Mouse (Mus musculus): ENCODE results near the gene B3gnt8. TPM values are rescaled to one million over a fixed set of nuclear protein-coding genes. Genes with fewer than 3 reads are reported as not detected.

The B3gnt8 gene
- polyA plus RNA-seq, 2 experiments from 2014 or later = 0.27 to 0.81 TPM

DNA sequence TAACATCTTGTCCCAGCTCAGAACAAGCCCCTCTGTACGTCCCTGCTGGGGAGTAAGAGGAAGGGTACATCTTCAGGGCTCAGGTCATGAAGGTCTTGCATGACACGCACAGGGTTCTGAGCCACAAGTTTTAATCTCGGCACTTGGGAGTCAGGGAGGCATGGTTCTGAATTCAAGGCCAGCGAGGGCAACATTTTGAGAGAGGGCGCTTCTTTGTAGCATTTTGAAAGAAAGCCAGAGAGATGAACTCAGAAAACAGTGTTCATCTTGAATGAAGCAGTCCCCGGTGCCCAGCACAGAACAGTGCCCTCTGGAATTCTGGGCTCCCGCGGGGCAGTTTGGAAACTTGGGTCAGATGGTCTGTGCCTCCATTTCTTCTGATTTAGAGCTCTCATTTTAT lies 39.9 kb downstream of the B3gnt8 start:
- no peak for ATAC-seq

DNA sequence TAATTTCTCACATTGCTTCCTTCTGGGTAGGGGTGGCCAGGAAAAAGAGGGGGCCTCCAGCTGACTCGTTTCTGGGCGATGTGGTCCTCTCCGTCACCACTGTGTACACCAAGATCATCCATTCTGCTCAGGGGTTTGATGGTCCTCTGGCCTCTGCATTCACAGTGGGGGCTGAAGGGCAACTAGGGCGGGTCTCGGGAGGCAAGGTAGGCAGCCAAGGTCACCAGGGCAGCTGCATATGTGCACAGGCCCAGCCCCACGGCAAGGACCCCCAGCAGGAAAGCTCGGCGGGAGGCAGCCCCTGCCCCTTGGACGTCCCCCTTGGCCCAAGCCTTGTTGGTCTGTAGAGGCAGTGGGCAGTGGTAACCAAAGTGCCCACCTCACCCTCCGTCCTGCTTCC lies 42.7 kb downstream of the B3gnt8 start:
- ATAC-seq = no peak

DNA sequence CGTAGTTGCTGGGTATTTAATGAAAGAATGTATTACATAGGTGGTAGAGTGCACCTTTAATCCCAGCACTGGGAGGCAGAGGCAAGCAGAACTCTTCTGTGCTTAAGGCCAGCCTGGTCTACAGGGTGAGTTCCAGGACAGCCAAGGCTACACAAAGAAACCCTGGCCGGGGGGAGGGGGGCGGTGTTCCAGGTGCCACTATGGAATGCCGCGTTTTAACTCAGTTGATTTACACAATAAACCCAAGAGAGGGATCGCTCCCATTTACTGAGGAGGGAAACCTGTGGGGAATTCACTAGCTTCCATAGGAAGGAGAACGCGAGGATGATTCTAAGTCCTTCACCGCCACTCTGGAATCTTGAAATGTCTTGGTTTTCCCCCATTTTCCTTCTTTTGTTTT lies 43.2 kb downstream of the B3gnt8 start:
- no peak for ATAC-seq

DNA sequence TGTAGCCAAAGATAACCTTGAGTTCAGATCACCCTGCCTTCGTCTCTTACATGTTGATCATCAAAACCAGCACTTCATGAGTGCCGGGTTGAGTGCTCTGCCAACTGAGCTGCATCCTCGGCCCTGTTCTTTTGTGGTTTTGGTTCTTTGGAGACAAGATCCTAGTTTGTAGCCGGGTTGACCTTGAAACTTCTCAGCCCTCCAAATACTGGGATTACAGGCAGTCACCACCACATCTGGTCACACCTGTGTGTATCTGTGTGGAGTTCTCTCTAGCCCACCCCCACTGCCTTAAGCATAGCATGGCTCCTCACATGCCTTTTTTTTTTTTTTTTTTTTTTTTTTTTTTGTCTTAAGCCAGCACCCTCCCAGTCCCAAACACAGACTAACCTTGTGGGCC lies 43.6 kb downstream of the B3gnt8 start:
- ATAC-seq = no peak

GRCm38 (mm10) chr7:25671686-25672085 lies 45.2 kb downstream of the B3gnt8 start:
- no peak for ATAC-seq

GRCm38 (mm10) chr7:25672442-25672841 lies 46.0 kb downstream of the B3gnt8 start:
- ATAC-seq = no peak

GRCm38 (mm10) chr7:25674297-25674696 lies 47.8 kb downstream of the B3gnt8 start:
- ATAC-seq = no peak

DNA sequence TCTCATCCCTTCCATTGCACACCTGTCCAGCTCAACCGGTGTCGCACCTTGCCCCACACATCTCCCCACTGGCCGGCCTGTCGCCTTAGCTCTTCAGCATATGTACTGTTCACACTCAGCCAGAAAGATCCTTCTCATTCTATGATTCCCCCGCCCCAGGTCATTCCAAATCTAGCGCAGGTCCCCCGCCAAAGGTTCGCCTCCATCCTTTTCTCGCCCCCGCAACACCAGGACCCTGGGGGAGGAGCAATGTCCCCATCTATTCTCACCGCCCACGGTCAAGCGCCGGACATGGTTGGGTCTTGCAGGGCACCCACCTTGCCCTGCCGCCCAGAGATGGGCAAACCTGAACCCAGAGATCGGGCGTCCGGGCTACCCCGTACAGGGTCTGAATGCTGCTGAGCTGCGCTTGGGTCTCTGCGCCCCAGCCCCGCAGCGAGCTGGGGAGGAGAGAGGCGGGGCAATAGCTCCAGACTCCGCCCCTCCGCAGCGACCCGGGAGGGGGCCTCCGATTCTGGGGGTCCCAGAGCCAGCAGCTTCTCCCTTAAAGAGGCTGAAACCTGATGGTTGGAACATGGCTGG lies 48.4 kb downstream of the B3gnt8 start, which contains the start of gene Tmem91:
Tmem91 (minus strand) TSS at position 448 of the 582 bp plus-strand sequence.
- ATAC-seq = no peak

DNA sequence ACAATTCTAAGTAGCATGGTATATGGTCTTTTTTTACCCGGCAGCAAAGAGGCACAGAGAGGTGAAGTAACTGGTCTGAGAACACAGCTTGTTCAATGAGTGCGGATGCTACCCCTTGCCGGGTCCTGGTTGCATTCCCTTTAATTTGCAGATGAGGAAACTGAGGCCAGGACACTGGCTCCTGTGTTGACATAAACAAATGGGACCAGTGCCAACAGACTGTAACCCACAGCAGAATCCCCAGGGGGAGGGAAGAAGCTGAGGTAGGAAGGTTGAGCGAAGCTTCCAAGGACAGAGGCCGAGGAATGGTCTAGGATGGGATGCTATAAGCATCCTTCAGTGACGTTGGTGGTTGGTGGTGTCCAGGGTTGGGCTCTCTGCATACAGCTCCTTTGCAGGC lies 49.0 kb downstream of the B3gnt8 start:
- no peak for ATAC-seq

DNA sequence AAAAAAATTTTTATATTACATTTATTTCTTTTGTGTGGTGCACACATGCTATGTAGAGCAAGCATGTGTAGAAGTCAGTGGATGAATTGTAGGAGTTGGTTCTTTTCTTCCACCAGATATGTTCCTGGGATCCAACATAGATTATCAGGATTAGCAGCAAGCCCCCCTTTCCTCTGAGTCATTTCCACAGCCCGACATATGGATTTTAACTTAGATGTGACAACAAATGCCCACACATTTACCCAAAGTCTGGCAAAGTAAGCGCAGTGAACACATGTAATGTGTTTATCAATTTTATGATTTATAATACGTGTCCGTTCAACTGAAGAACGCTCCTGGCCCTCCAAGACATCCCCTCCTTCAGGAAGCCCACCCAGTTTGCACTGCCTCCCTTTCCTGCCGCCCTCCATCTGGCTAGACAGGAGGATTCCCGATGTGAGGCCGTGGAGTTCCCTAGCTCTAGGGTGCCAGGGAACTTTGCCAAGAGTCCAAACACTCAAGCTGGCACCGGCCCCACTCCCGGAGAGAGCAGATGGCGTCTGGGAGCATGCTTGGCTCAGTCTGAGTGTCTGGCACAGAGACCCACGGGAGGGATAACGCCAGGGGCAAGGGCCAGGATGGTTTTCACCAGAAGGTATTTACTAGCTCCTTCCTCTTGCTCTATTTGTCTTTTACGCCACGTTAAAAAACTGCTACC lies 49.8 kb downstream of the B3gnt8 start:
- no peak for ATAC-seq

DNA sequence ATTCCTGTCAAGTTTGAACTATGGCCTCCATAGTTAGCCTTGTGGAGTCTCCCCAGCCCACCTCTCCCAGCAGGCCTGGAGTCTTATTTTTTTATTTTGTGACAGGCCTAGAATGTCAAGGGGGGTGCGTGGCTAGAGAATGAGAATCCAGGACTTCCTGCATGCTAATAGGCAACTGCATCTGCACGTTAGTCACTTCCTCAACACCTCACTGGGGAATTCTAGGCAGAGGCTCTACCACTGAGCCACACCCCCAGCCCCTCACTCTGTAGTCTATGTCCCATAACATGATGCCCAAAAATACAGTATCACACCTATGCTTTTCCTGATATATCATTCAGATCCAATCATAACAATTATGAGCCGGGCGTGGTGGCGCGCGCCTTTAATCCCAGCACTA lies 50.6 kb downstream of the B3gnt8 start:
- ATAC-seq = no peak

GRCm38 (mm10) chr7:25679971-25680370 lies 53.5 kb downstream of the B3gnt8 start:
- no peak for ATAC-seq

DNA sequence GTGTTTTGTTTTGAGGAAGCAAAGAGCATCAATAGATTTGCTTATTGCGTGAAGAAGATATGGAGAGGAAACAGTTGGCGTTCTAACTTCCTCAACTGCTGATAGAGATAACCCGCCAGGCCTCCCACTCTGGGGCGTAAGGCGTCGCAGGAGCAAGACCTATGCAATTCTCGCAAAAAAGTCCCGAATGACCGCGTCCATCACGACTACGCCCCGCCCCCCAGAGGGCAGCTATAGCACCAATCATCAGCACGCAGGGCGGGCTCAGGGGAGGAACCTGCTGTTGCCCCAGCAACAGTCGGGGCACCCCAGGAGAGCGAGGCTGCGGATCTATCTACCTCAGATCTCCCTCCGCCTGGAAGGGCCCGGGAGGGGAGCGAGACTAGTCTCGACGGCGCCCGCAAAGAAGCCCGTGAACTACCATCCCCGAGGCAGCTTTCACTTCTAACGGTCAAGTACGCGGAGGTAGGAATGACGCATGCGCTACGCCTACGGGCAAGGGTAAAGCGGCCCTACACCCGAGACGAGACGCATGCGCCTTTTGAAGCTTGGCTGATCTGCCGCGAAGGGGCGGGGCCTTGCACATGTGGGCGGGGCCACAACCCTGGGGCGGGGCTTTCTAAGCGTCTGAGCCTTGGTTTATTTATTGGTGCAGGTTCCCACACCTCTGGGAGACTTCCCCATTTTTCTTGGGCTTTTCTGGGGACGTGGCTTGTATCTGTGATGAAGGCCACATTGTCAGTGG lies 54.2 kb downstream of the B3gnt8 start, which contains the start of gene B9d2:
B9d2 (plus strand) TSS at position 267 of the 745 bp plus-strand sequence.
- ATAC-seq = peak; percentile 83

DNA sequence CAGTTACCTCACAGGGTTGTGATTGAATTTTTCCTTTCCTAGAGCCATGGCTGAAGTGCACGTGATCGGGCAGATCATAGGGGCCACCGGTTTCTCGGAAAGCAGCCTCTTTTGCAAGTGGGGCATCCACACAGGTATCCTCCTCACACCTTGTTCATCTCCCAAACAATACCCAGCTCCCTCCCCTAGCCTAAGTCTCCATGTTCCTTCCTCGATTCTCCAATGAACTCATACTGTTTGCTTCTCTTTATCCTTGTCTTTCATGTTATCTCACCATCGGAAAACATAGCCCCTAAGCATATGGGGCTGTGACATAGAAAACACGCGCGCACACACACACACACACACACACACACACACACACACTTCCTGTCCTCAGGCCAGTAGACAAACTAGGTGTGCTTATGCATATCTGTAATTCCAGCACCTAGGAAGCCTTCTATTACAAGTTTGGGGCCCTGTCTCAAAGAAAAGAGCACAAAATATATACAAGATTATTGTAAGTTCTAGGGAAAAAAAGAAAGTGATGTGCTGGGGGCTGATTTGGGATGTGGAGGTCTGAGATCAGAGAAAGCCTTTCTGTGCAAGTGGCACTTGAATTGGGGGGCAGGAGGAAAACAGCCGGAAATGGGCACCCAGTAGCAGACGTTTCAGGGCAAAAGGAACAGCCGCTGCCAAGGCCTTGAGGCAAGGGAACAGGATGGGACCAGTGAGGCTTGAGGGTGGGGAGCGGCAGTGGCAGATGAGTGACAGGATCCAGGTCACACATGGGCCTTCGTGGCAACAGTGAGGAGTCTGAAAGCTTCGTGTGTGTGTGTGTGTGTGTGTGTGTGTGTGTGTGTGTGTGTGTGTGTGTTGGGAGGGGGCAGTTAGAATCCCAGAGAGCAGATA lies 55.1 kb downstream of the B3gnt8 start:
- ATAC-seq = no peak

DNA sequence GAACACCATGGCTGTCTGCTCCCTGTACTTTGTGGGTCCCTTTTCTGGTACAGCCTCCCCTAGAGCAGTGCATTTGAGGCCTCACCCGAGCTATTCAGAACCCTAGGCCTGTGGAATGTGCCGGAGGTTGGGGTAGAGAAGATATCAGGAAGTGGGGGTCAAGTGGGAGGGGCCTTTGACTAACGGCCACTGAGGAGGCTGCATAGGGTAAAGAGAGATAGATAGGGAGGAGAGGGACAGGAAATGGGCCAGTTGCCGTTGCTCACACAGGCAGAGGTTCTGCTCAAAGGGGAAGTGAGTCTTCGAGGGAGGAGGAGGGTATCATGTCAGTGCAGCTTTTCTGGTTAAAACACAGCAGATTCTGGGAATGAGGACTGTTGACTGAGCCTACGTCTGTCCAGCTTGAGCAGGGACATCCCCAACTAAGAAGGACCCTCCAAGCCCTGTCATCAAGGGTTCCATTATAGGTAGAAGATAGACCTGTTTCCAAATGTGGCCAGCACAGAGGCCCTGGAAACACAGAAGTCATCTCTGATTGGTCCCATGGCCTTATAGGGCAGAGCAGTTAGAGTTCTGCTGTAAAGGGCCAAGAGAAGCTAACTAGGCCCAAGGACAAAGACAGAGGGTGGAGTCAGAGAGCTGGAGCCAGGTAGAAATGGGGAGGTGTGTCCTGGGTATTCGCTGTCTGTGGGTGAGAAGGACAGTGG lies 57.2 kb downstream of the B3gnt8 start:
- ATAC-seq = peak; percentile 42

GRCm38 (mm10) chr7:25684659-25685058 lies 58.2 kb downstream of the B3gnt8 start:
- no peak for ATAC-seq

Other genes with a start within 250 kb of the B3gnt8 start
- 10 to 100 TPM; 14.2 to 24.4 TPM for gene Lipe, start 227.9 kb upstream of the B3gnt8 start, polyA plus RNA-seq (2017; shearing (Covaris generic))
- not detected for gene Cxcl17, start 213.8 kb upstream of the B3gnt8 start, polyA plus RNA-seq (2017; shearing (Covaris generic))
- 1 to 10 TPM in 1 of 2 experiments, not detected in 1; 1.2 TPM for gene Ceacam1, start 149.1 kb upstream of the B3gnt8 start, polyA plus RNA-seq (2017; shearing (Covaris generic))
- gene Ceacam2, start 86.8 kb upstream of the B3gnt8 start, polyA plus RNA-seq (2017; shearing (Covaris generic)) = not detected
- gene Erich4, start 10.8 kb upstream of the B3gnt8 start, polyA plus RNA-seq (2017; shearing (Covaris generic)) = not detected
- 10 to 100 TPM; 44.2 to 66.2 TPM for gene Dmac2, start 7.2 kb upstream of the B3gnt8 start, polyA plus RNA-seq (2017; shearing (Covaris generic))
- 10 to 100 TPM; 16.6 to 27.7 TPM for gene Bckdha, start 32.3 kb downstream of the B3gnt8 start, polyA plus RNA-seq (2017; shearing (Covaris generic))
- 100 to 1,000 TPM in 1 of 2 experiments, 10 to 100 TPM in 1; 97.0 to 157 TPM for gene Exosc5, start 32.5 kb downstream of the B3gnt8 start, polyA plus RNA-seq (2017; shearing (Covaris generic))
- 10 to 100 TPM; 15.2 to 31.5 TPM for gene Tmem91, start 48.5 kb downstream of the B3gnt8 start, polyA plus RNA-seq (2017; shearing (Covaris generic))
- gene B9d2, start 54.1 kb downstream of the B3gnt8 start, polyA plus RNA-seq (2017; shearing (Covaris generic)) = 10 to 100 TPM; 46.8 to 72.8 TPM
- gene Tgfb1, start 60.3 kb downstream of the B3gnt8 start, polyA plus RNA-seq (2017; shearing (Covaris generic)) = 1 to 10 TPM; 6.9 to 9.7 TPM
- gene Ccdc97, start 92.4 kb downstream of the B3gnt8 start, polyA plus RNA-seq (2017; shearing (Covaris generic)) = 10 to 100 TPM; 36.5 to 68.4 TPM
- gene Hnrnpul1, start 128.1 kb downstream of the B3gnt8 start, polyA plus RNA-seq (2017; shearing (Covaris generic)) = 10 to 100 TPM; 40.5 to 57.0 TPM
- gene Axl, start 162.1 kb downstream of the B3gnt8 start, polyA plus RNA-seq (2017; shearing (Covaris generic)) = 10 to 100 TPM; 17.8 to 34.4 TPM
- 1 to 10 TPM; 2.1 to 3.0 TPM for gene Cyp2s1, start 190.3 kb downstream of the B3gnt8 start, polyA plus RNA-seq (2017; shearing (Covaris generic))

Measured in CD4-positive, CD25-positive, alpha-beta regulatory T cell, adult 4 months (primary cell).